Mouse (Mus musculus): ENCODE data around the gene Armc12.
"Not testable (repeated sequence)": the region's sequence is repeated elsewhere in the genome, so short reads cannot be mapped to it uniquely, and the experiment has no call there.

DNA sequence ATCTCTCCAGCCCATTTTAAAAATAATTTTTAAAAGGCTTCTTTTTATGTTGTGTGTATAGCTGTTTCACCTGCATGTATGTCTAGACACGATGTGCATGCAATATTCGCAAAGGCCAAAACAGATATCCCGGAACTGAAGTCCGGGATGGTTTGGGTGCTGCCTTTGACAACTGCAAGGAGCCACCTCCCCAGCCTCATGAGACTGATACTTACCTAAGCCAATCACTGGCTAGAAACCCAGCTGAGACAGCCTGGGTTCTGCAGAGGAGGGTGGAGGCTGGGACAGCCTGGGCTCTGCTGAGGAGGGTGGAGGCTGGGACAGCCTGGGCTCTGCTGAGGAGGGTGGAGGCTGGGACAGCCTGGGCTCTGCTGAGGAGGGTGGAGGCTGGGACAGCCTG, 23.4 kb downstream of the Armc12 start:
- not testable (repeated sequence) for TF ChIP-seq E2F4 (IDR thresholded peaks at IDR 0.05; ENCODE audit: insufficient read depth); CEBPB (IDR thresholded peaks at IDR 0.05; ENCODE audit: insufficient read depth, poor library complexity, severe bottlenecking); USF1 (IDR thresholded peaks at IDR 0.05; ENCODE audit: low read depth); POLR2A (IDR thresholded peaks at IDR 0.05; ENCODE audit: insufficient read length, low read depth)
